Mouse (Mus musculus): ENCODE measurements around the gene Hoxd11. TPM values are rescaled to one million over a fixed set of nuclear protein-coding genes. Genes with fewer than 3 reads are reported as not detected.

Hoxd11 gene
- polyA plus RNA-seq (2014; fragmentation: Nextera tagmentation; extraction: Ambion mirVana): 54.5 and 56.2 TPM in 2 replicates

DNA sequence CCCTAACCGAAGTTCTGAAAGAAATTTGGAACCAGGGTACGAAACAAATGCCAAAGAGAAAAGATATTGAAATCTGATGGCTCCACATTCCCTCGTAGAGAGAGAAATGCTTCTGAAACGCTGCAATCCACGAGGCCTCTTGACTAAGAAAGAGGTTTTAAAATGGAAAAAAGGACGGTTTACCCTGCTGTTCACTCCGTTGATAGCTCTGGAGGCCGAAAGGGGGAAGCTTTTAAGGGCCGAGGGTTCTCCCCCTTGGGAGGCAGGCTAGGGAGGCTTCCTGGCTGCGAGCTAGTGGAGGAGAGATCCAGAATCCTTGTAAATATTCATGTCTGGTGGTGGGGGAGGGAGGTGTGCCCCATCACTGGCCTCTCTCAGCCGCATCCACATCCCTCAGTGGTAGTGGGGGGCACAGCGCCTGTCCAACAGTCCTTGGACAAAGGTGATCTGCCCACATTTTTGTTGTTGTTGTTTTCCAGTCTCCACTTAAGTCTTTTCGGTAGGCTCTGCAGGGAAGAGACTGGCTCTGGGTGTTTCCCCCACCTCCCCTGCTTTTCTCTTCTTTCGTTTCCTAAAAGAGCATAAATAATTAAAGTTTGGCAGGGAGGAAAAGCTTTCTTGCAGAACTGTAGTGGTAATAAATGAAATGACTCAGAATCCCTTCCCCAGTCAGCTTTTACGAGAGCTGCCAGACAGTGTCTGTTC, at the start of gene Hoxd11:
Gene Hoxd11 (plus strand): TSS at position 667 of the 705 bp plus-strand sequence.
- Histone ChIP-seq H3K27ac (ENCODE audit: low read depth, low read length) (peak within 1 kb of the TSS; percentile 97), H3K27me3 (ENCODE audit: control insufficient read depth, insufficient read depth, low read length) (peaks cover 43% of the 10 kb centered on the region), H3K4me1 (ENCODE audit: control insufficient read depth, insufficient read depth, low read length) (peaks cover 34% of the 10 kb centered on the region), H3K4me2 (replicated peaks; ENCODE audit: low read depth, low read length) (peak within 1 kb of the TSS; percentile 85), H3K36me3 (ENCODE audit: control insufficient read depth, insufficient read depth, low read length) (0 out of 2 replicates have a peak, but pooled peaks cover 1% of the 10 kb centered on the region), H3K4me3 (ENCODE audit: low read length) (peak within 1 kb of the TSS; percentile 85), H3K9ac (ENCODE audit: low read depth, low read length) (peak within 1 kb of the TSS; percentile 99), H3K9me3 (ENCODE audit: control insufficient read depth, low read length) (no peaks in the 10 kb centered on the region)
- ATAC-seq (ENCODE audit: low FRiP score, low TSS enrichment): no peak
- WGBS: 2% methylated on average over 15 of the region's 15 CpGs

DNA sequence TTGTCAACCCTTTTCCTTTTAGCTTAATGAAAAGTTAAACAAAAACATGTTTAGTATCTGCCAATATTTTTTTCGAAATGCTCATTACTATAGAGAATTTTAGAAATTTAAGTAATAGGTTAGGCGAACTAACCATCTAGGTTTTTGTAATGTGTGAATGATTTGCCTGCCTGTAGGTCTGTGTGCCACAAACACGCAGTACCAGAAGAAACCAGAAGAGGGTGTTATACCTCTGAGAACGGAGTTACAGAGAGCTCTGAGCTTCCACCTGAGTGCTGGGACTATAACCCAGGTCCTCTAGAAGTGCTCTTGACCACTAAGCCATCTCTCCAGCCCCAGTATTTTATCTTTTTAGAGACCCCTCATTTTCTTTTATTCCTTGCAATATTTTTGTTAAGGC, 43.9 kb upstream of the Hoxd11 start:
- H3K4me2 ChIP-seq (replicated peaks; ENCODE audit: low read depth, low read length): no peak overlapping the region
- no peak overlapping the region for H3K4me3 ChIP-seq (ENCODE audit: low read length)
- no peak overlapping the region for H3K27ac ChIP-seq (ENCODE audit: low read depth, low read length)
- no peaks in the 10 kb centered on the region for H3K9me3 ChIP-seq (ENCODE audit: control insufficient read depth, low read length)
- no peak overlapping the region for H3K9ac ChIP-seq (ENCODE audit: low read depth, low read length)
- H3K36me3 ChIP-seq (ENCODE audit: control insufficient read depth, insufficient read depth, low read length): no peaks in the 10 kb centered on the region
- 71% methylated on average over 4 of the region's 4 CpGs for WGBS
- no peaks in the 10 kb centered on the region for H3K27me3 ChIP-seq (ENCODE audit: control insufficient read depth, insufficient read depth, low read length)
- H3K4me1 ChIP-seq (ENCODE audit: control insufficient read depth, insufficient read depth, low read length): no peaks in the 10 kb centered on the region
- ATAC-seq (ENCODE audit: low FRiP score, low TSS enrichment): no peak

DNA sequence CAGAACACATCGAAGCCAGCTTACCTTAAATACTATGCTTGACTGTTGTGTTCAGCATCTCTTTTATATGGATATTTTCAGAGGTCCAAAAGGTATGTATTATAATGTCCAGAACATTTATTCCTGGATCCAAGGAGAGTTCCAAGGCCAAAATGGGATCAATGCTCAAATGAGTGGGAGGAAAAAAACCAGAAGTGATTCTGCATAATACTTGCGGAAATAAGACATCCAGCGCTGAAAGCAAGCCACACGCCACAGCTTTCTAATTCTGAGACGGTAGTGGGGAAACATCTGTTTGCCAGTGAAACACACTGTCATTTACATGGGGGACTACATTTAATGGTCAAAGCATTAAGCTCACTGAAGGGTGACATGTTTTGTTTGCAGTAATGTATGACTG, 36.9 kb upstream of the Hoxd11 start:
- no peak overlapping the region for H3K4me2 ChIP-seq (replicated peaks; ENCODE audit: low read depth, low read length)
- H3K27ac ChIP-seq (ENCODE audit: low read depth, low read length): no peak overlapping the region
- H3K27me3 ChIP-seq (ENCODE audit: control insufficient read depth, insufficient read depth, low read length): peaks cover 30% of the 10 kb centered on the region
- H3K4me3 ChIP-seq (ENCODE audit: low read length): no peak overlapping the region
- H3K4me1 ChIP-seq (ENCODE audit: control insufficient read depth, insufficient read depth, low read length): peaks cover under 1% of the 10 kb centered on the region; the same call in 1 of the 2 replicates
- H3K9me3 ChIP-seq (ENCODE audit: control insufficient read depth, low read length): no peaks in the 10 kb centered on the region
- H3K36me3 ChIP-seq (ENCODE audit: control insufficient read depth, insufficient read depth, low read length): no peaks in the 10 kb centered on the region
- ATAC-seq (ENCODE audit: low FRiP score, low TSS enrichment): no peak
- H3K9ac ChIP-seq (ENCODE audit: low read depth, low read length): no peak overlapping the region
- WGBS: 46% methylated on average over 5 of the region's 5 CpGs

DNA sequence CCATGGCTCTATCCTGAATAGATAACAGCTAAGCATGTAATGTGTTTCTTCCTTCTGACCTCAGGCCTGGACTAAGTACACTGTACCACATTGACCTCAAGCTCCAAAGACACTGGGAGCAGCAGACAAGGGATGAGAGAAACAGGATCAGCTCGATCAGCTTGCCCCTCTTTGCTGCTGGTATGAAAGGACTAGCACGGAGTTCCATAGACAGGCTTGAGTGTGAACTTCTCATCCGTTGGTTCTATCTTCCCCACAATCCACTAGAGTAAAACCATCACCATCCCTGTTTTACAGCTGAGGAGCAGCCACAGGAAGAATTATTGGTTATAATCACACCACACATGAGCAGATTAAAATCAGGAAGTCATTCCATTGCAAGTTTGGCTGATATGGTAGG, 33.7 kb upstream of the Hoxd11 start:
- Histone ChIP-seq H3K9ac (ENCODE audit: low read depth, low read length) (no peak overlapping the region), H3K27ac (ENCODE audit: low read depth, low read length) (no peak overlapping the region), H3K27me3 (ENCODE audit: control insufficient read depth, insufficient read depth, low read length) (peaks cover 60% of the 10 kb centered on the region), H3K4me1 (ENCODE audit: control insufficient read depth, insufficient read depth, low read length) (peaks cover 4% of the 10 kb centered on the region; the same call in 1 of the 2 replicates), H3K4me3 (ENCODE audit: low read length) (no peak overlapping the region), H3K9me3 (ENCODE audit: control insufficient read depth, low read length) (no peaks in the 10 kb centered on the region), H3K4me2 (replicated peaks; ENCODE audit: low read depth, low read length) (no peak overlapping the region), H3K36me3 (ENCODE audit: control insufficient read depth, insufficient read depth, low read length) (no peaks in the 10 kb centered on the region)
- ATAC-seq (ENCODE audit: low FRiP score, low TSS enrichment): no peak
- WGBS: 85% methylated on average over 3 of the region's 3 CpGs

DNA sequence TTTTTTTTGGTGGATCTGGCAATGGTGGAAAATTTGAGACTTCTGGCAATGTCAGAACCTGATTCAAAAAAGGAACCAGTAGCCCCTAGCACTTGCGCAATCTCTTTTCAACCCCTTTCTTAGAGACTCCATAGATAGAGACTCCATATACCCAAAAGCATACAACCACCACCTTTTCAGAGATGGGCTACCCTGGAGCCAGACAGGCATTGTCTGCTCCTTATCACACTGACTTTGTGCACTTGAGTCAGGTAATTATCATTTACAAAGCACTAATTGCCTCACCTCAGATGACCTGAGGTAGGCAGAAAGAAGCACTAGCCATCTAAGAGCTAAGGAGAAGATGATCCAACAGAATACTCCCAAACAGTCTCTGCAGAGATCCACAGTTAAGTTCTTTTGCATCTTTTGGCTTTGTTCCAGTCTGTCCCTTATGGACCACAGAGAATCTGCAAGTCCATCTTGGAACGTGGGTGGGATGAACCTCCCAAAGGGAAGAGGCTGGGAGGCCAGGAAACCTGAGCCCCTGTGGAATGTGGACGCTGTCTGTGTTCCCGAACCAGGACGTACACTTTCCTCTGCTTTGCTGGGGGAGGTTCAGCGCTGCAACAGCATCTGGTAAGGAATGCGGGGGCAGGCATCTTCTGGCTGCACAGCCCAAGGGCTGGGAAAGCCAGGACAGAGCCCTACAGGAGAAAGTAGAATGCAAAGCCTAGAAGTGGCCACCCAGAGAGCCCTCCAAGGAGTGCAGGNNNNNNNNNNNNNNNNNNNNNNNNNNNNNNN, 32.1 kb upstream of the Hoxd11 start:
- H3K27ac ChIP-seq (ENCODE audit: low read depth, low read length): no peak overlapping the region
- H3K4me3 ChIP-seq (ENCODE audit: low read length): no peak overlapping the region
- WGBS: 16% methylated on average over 7 of the region's 7 CpGs
- H3K4me1 ChIP-seq (ENCODE audit: control insufficient read depth, insufficient read depth, low read length): peaks cover 4% of the 10 kb centered on the region; the same call in 1 of the 2 replicates
- no peaks in the 10 kb centered on the region for H3K36me3 ChIP-seq (ENCODE audit: control insufficient read depth, insufficient read depth, low read length)
- no peak overlapping the region for H3K9ac ChIP-seq (ENCODE audit: low read depth, low read length)
- H3K9me3 ChIP-seq (ENCODE audit: control insufficient read depth, low read length): no peaks in the 10 kb centered on the region
- H3K27me3 ChIP-seq (ENCODE audit: control insufficient read depth, insufficient read depth, low read length): peaks cover 75% of the 10 kb centered on the region
- peak; percentile 88 for ATAC-seq (ENCODE audit: low FRiP score, low TSS enrichment)
- H3K4me2 ChIP-seq (replicated peaks; ENCODE audit: low read depth, low read length): no peak overlapping the region

DNA sequence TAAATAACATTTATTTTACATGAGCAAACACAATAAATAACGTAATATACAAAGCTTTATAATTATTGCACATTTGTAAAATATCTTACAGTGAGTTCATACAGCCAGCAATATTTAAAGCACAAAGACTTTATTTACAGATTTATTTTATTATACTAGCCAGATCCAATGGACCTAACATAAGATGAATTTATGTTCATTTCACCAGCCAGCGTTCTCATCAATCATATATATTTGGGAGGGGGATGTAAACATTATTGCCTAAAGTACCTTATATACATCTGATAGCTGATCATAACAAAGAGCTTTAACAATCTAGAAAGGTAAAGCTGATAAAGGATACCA, 26.4 kb upstream of the Hoxd11 start:
- WGBS: 35% methylated on average over 2 of the region's 2 CpGs
- no peak for ATAC-seq (ENCODE audit: low FRiP score, low TSS enrichment)
- H3K36me3 ChIP-seq (ENCODE audit: control insufficient read depth, insufficient read depth, low read length): no peaks in the 10 kb centered on the region
- H3K9me3 ChIP-seq (ENCODE audit: control insufficient read depth, low read length): no peaks in the 10 kb centered on the region
- H3K4me2 ChIP-seq (replicated peaks; ENCODE audit: low read depth, low read length): no peak overlapping the region
- peaks cover 7% of the 10 kb centered on the region; the same call in 1 of the 2 replicates for H3K4me1 ChIP-seq (ENCODE audit: control insufficient read depth, insufficient read depth, low read length)
- no peak overlapping the region for H3K27ac ChIP-seq (ENCODE audit: low read depth, low read length)
- H3K9ac ChIP-seq (ENCODE audit: low read depth, low read length): no peak overlapping the region
- peaks cover 83% of the 10 kb centered on the region for H3K27me3 ChIP-seq (ENCODE audit: control insufficient read depth, insufficient read depth, low read length)
- no peak overlapping the region for H3K4me3 ChIP-seq (ENCODE audit: low read length)

DNA sequence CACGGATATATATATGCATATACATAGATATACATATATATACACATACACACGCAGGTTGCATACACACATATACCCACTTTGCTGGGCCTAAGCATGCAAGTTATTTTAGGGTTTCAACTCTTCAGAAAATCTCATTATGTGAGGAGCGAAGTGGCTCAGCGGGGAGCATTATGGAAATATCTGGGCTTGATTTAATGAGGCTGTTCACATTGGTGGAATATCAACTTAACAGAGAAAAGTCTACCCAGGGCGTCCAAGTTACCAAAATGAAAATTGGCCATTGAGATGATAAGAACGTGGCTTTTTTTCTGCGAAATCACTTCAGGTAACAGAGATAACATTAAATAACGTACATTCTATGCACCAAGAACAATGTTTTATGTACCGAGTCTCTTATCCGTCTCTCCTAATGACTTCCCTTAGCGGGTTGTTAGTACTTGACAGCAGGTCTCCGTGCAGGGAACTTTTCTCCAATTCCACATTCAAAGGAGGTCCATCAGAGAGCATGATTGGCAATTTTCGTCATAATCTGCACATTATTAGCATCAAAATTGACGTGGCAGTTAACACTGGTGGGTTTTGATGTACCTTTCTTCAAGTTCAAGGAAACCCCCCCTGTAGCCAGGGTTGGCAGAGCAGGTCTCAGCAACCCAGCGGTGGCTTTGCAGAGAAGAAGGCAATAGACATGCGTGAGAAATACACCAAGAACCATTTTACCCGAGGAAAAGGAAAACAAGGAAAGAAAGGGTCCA, 25.4 kb upstream of the Hoxd11 start:
- Histone ChIP-seq H3K27ac (ENCODE audit: low read depth, low read length) (no peak overlapping the region), H3K4me2 (replicated peaks; ENCODE audit: low read depth, low read length) (no peak overlapping the region), H3K9ac (ENCODE audit: low read depth, low read length) (no peak overlapping the region), H3K9me3 (ENCODE audit: control insufficient read depth, low read length) (no peaks in the 10 kb centered on the region), H3K36me3 (ENCODE audit: control insufficient read depth, insufficient read depth, low read length) (no peaks in the 10 kb centered on the region), H3K4me1 (ENCODE audit: control insufficient read depth, insufficient read depth, low read length) (peaks cover 10% of the 10 kb centered on the region), H3K27me3 (ENCODE audit: control insufficient read depth, insufficient read depth, low read length) (peaks cover 82% of the 10 kb centered on the region), H3K4me3 (ENCODE audit: low read length) (no peak overlapping the region)
- WGBS: 12% methylated on average over 17 of the region's 17 CpGs
- ATAC-seq (ENCODE audit: low FRiP score, low TSS enrichment): no peak

DNA sequence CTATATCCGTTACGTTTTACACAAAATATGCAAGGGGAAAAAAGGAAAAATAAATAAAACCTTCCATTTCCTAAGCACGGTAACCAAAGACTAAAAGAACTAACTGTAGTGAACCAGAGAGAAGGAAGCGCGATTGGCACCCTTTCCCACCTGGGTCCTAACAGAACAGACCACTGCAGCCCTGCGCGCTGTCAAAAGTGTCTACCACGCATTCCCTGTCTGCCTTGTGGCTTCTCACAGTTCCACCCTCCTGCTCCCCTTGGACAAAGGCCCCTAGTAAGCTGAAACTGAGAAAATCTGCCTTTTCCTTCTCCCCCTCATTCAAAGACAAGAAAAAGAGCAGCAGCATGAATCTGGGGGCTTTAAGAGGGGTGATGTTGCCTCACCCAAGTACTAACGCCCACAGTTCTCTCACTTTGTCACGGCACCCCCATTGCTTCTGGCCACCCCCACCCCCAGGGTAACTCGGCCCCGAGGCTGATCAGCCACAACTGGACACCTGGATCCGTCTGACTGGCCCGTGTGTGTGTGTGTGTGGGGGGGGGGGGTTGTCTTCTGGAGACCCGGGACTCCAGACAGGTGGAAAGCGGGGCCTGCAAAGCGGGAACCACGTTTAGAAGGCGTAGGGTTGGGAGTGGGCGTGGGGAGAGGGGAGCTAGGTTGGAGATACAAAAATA, 24.5 kb upstream of the Hoxd11 start:
- peaks cover 13% of the 10 kb centered on the region for H3K4me1 ChIP-seq (ENCODE audit: control insufficient read depth, insufficient read depth, low read length)
- no peak for ATAC-seq (ENCODE audit: low FRiP score, low TSS enrichment)
- no peak overlapping the region for H3K27ac ChIP-seq (ENCODE audit: low read depth, low read length)
- 3% methylated on average over 20 of the region's 20 CpGs for WGBS
- no peaks in the 10 kb centered on the region for H3K36me3 ChIP-seq (ENCODE audit: control insufficient read depth, insufficient read depth, low read length)
- H3K9me3 ChIP-seq (ENCODE audit: control insufficient read depth, low read length): no peaks in the 10 kb centered on the region
- H3K4me3 ChIP-seq (ENCODE audit: low read length): peak overlapping the region; percentile 34
- H3K9ac ChIP-seq (ENCODE audit: low read depth, low read length): no peak overlapping the region
- H3K27me3 ChIP-seq (ENCODE audit: control insufficient read depth, insufficient read depth, low read length): peaks cover 80% of the 10 kb centered on the region
- H3K4me2 ChIP-seq (replicated peaks; ENCODE audit: low read depth, low read length): no peak overlapping the region

Data from kidney, embryonic 14.5 days (tissue).